Mouse (Mus musculus) mouse embryonic stem cell (cell line): ENCODE results near the gene Slc35f6.

Experiments
- in situ Hi-C, 2 experiments: fragments of 300-500 bp; cut with MboI; formaldehyde crosslinking; loops; 1 replicate in 1 of 2; 3 replicates in 1 of 2; pipeline ENCODE4 v1.14.3; 2019 to 2020; ENCODE audit warnings: low sequenced_read_pairs in 2 of 2, low pct_unique_long_range_greater_than_20kb in 1 of 2, mixed read lengths in 1 of 2; ENCODE audit not compliant: unreplicated experiment in 1 of 2

Slc35f6 gene

GRCm38 (mm10) chr5:30647396-30647795 lies 337 bp upstream of the Slc35f6 start:
- in situ Hi-C loops, result no loop called here

DNA sequence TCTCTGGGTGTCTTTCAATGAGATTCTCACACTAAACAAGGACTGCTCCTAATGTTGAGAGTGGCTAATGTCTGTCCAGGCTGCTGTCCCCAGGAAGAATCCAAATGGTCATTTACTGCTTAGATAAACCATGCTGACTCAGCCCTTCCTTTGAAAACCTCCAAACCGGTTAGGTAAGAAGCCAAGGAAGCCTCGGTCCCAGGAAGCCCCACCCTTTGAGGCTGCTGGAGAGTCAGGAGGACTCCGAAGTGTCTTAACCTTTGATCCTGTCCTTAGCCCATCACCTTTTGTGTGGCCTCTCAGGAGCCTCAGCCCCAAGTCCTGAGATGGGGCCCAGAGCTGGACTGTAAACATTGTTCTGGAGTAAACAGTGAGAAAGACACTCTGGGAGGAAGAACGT lies 1.8 kb downstream of the Slc35f6 start:
- in situ Hi-C loops, result no loop called here

DNA sequence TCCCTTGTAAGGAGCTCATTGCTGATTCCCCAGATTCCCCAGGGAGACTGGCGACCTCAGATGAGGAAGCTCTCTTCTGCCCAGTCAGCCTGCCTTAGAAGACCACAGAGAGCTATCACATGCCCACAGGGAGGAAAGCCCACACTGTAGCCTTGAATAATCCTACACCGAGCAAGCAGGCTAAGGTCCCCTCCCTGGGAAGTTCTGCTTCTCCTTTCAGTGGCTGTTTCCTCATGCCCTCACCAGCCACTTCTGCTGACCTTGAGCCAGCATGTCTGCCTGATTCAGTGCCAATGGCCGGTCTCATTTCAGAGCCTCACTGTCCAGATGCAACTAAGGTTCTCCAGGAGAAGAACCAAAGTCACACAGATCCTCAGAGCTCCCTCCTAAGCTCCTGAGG lies 3.0 kb downstream of the Slc35f6 start:
- in situ Hi-C loops, result no loop called here

- in situ Hi-C loops, result no loop called here
Observed at GRCm38 (mm10) chr5:30651554-30651953, 3.8 kb downstream of the Slc35f6 start.

- in situ Hi-C loops, result no loop called here
Observed at GRCm38 (mm10) chr5:30653246-30653645, 5.5 kb downstream of the Slc35f6 start.

DNA sequence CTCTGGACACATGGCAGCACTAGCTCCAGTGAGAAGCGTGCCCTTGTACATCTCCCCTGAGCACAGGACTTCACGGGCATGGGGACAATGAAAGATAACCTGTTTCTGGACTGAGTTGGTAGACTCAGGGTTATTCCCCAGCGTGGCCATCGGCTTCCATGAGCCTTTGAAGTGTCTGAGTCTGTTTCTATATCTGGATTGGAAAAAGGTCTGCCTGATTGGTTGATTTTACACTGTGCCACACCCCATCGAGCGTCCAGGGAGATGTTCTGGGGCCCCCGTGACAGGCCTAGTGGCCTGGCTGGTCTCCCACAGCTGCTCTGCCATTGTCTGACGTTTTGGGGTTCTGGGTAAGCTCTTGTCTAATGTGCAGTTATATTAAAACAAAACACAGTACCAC lies 7.3 kb downstream of the Slc35f6 start:
- in situ Hi-C loops, result no loop called here

DNA sequence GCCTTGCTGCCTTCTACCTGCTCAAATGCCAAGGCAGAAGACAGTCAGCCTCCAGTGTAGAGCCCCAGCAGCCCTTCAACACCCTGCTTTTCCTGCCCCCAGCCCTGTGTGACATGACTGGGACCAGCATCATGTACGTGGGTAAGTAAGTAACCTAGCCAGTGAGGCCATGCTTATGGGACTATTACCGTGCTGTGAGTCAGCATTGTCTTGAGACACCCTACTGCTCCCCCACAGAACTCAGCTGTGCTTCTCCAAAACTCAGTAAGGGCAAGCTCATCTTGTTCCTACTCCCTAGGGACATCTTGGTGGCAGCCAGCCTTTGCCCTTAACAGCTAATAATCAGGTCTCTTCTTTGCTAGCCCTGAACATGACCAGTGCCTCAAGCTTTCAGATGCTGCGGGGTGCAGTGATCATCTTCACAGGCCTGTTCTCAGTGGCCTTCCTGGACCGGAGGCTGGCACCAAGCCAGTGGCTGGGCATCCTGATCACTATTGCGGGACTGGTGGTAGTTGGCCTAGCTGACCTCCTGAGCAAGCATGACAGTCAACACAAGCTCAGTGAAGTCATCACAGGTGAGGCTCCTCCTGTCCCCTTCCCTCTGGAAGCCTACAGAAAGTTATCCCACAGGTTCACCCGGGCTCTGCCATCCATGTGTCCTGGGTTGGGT lies 7.9 kb downstream of the Slc35f6 start:
- in situ Hi-C loops, result no loop called here

- in situ Hi-C loops, result no loop called here
Observed at GRCm38 (mm10) chr5:30659042-30659441, 11.3 kb downstream of the Slc35f6 start.

GRCm38 (mm10) chr5:30660278-30660677 lies 12.5 kb downstream of the Slc35f6 start:
- in situ Hi-C loops, result no loop called here

GRCm38 (mm10) chr5:30660813-30661212 lies 13.1 kb downstream of the Slc35f6 start:
- in situ Hi-C loops, result no loop called here

- in situ Hi-C loops, result no loop called here
Observed at GRCm38 (mm10) chr5:30665360-30665759, 17.6 kb downstream of the Slc35f6 start.

DNA sequence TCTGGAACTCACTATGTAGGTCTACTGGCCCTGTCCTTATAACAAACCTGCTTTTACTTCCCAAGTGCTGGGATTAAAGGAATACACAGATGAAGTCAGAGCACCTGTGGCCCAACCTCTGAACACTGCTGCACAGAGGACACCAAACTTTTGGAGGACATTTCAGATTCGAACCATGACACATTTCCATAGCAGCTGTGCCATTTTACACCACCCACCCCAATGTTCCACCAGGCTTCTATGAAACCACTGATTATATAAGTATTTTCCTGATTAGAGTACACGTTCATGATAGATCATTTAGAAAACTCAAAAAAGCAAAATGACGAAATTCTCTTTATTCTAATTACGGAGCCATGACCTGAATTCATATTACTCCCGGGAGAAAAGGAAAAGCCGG lies 18.2 kb downstream of the Slc35f6 start:
- in situ Hi-C loops, result no loop called here

DNA sequence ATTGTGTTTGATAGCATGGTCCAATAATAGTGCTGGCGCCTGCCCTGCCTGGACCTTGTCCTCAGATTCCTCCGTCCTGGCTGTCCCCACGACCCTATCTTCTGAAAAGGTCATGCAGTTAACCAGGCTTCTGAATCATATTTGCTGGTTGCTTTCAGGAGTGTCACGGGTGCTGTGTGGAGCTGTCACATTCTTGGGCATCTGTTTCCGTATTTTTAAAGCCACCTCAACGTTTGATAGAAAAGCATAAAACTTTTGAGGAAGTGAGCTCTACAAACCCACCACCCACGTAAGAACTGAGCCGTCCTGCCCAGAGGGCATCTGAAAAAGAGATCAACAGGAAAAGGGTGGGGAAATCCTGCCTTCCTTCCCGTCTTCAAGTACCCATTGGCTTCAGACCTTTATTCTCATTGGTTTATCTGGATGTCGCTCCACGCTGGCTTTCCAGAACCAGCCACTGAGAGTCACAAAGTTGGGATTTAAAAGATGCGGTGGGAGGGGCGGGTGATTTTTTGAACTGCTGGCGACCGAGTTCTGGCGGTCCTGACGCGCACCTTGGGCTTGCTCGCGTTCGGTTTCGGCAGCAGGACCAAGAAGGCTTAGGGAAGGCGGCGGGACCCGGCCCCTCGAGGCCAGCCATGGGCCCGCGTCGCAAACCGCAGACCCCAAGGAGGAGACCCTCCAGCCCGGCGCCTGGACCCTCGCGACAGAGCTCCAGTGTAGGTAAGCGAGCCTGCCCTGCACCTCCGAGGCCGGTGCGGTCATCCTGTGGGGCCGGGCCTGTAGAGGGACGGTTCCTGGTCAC lies 18.9 kb downstream of the Slc35f6 start, which contains the start of gene Cenpa:
TSS of gene Cenpa (plus strand) at position 387 of the 805 bp plus-strand sequence.
- in situ Hi-C loops, result no loop called here

DNA sequence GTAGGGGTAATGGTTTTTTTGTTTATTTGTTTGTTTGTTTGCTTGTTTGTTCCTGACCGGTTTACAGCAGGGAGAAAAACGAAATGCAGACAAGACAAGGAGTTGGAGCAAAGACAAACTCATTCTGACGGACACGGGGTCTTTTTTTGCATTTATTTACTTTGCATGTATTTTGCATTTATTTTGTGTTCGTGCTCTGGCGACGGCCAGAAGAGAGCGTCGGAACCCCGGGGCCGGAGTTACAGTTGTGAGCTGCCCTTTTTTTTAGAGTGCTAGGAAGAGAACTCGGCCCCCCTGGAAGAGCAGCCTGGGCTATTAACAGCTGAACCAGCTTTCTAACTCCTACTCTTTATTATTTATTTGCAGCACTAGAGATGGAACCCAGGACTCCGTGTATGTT lies 19.5 kb downstream of the Slc35f6 start:
- in situ Hi-C loops, result no loop called here

DNA sequence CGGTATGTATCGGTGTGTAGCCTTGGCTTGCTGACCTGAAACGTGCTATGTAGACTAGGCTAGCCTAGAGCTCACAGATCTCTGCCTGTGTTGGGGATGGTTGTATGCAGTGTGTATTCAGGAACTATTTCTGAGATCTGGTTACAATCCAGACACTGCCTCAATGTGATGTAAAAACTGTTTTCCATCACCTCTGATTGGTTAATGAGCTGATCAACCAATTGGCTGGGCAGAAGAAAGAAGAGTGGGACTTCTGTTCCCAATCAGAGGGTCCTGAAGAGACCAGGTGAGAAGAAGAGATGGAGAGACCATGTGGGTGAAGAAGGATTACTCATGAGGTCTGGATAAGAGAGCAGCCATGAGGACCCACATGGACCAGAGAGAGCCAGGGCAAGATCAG lies 20.0 kb downstream of the Slc35f6 start:
- in situ Hi-C loops, result no loop called here

GRCm38 (mm10) chr5:30668637-30669495 lies 21.1 kb downstream of the Slc35f6 start:
- in situ Hi-C loops, result no loop called here

- in situ Hi-C loops, result no loop called here
Observed at GRCm38 (mm10) chr5:30669496-30669830, 21.7 kb downstream of the Slc35f6 start.

- in situ Hi-C loops, result no loop called here
Observed at GRCm38 (mm10) chr5:30670091-30670490, 22.4 kb downstream of the Slc35f6 start.

GRCm38 (mm10) chr5:30674001-30674400 lies 26.3 kb downstream of the Slc35f6 start:
- in situ Hi-C loops, result no loop called here
